Comparison of ENCODE assay signal across 7 mouse cellular contexts in the genomic region with DNA sequence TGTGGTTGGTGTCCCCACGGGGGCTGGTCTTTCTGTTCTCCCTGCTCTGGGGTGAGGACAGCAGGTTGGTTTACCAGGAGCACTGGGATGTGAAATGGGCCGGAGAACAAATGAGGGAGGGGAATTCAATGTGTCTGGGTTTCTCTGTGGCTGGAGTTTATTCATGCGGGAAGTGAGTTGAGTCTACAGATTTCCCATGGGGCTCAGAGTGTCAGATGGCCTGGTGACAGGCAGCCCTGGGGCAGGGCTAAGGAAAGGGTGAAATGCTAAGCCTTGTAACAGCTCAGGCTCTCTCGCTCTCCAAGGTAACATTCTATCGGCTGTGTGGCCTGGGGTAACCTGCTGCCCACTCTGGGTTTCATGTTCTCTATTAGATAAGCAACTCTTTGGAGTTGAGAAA.
"Had no signal": no experiment of that assay in that cellular context is flagged by ENCODE, and none has a peak within 500 bp of the region (broad histone marks: within the 10 kb centered on the region; RNA-seq: fewer than 3 reads in every experiment).

No protein-coding gene starts in this region.

- H3K9ac ChIP-seq: kidney, embryonic 15.5 days; limb, embryonic 13.5 days; liver, embryonic 14.5 days; neural tube, embryonic 13.5 days had no signal

- DNase-seq: lung, adult 18-20 months had no signal

- H3K9me3 ChIP-seq: kidney, embryonic 15.5 days; neural tube, embryonic 13.5 days had no signal

- H3K27ac ChIP-seq: kidney, embryonic 15.5 days; limb, embryonic 13.5 days; liver, embryonic 14.5 days; neural tube, embryonic 13.5 days; stomach, postnatal 0 days had no signal

- H3K36me3 ChIP-seq: kidney, embryonic 15.5 days; limb, embryonic 13.5 days; neural tube, embryonic 13.5 days had no signal

- H3K4me2 ChIP-seq: kidney, embryonic 15.5 days; limb, embryonic 13.5 days; neural tube, embryonic 13.5 days had no signal

- H3K4me3 ChIP-seq: kidney, embryonic 15.5 days; limb, embryonic 13.5 days; myocyte; neural tube, embryonic 13.5 days had no signal
